Mouse (Mus musculus): Measurements from ENCODE around the gene Polr2c.
"Not testable (repeated sequence)": the region's sequence is repeated elsewhere in the genome, so short reads cannot be mapped to it uniquely, and the experiment has no call there.

The Polr2c gene

GRCm38 (mm10) chr8:94857346-94858173, at the start of gene Polr2c:
TSS of gene Polr2c (plus strand) at chr8:94857450.
- in situ Hi-C loops (cut with MboI; ENCODE audit: unreplicated experiment in 2 of 2): no loop called here

- in situ Hi-C loops (cut with MboI; ENCODE audit: unreplicated experiment in 2 of 2): loop anchor here (10.0 to 25.0 kb wide), 2 partner anchors 483 to 495 kb away; partner anchors contain the start of gene Slc12a3 (in 1 of the 2)
Observed at GRCm38 (mm10) chr8:94807506-94807905, 49.7 kb upstream of the Polr2c start.

- in situ Hi-C loops (cut with MboI; ENCODE audit: unreplicated experiment in 2 of 2): loop anchor here (10.0 to 25.0 kb wide), 2 partner anchors 484 to 496 kb away; partner anchors contain the start of gene Slc12a3 (in 1 of the 2)
Observed at GRCm38 (mm10) chr8:94808372-94808771, 48.9 kb upstream of the Polr2c start.

- in situ Hi-C loops (cut with MboI; ENCODE audit: unreplicated experiment in 2 of 2): loop anchor here (5.0 to 25.0 kb wide), 4 partner anchors 103 to 498 kb away; no protein-coding TSS in a partner anchor
Observed at GRCm38 (mm10) chr8:94810153-94810552, 47.1 kb upstream of the Polr2c start, which contains the start of gene Ccl17. TSS of gene Ccl17 (plus strand) at chr8:94810453.

GRCm38 (mm10) chr8:94810855-94811254, 46.4 kb upstream of the Polr2c start:
- in situ Hi-C loops (cut with MboI; ENCODE audit: unreplicated experiment in 2 of 2): loop anchor here (5.0 to 25.0 kb wide), 4 partner anchors 104 to 499 kb away; no protein-coding TSS in a partner anchor

GRCm38 (mm10) chr8:94811654-94812053, 45.6 kb upstream of the Polr2c start:
- in situ Hi-C loops (cut with MboI; ENCODE audit: unreplicated experiment in 2 of 2): loop anchor here (5.0 to 25.0 kb wide), 4 partner anchors 104 to 499 kb away; no protein-coding TSS in a partner anchor

DNA sequence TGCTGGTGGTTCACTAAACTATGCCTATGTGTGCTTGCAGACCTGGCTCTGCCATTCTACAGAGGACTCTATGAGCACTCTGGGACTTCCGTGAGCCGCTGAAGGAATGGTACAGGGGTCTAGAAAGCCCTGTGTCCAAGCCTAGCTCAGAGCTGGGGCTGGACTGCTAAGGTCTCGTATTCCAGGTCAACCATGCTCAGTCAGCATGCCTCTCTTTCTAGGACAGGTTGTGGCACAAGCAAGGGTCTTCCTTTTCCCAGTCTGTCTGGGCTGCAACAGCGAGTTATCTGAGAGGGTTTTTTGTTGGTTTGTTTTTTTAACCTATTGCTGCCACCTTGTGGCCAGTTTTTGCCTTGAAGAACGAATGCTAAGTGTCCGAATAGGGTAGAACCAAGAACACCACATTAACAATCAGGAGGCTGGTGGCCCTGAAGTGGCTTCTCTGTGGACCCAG, 44.6 kb upstream of the Polr2c start:
- in situ Hi-C loops (cut with MboI; ENCODE audit: unreplicated experiment in 2 of 2): loop anchor here (5.0 to 25.0 kb wide), 4 partner anchors 105 to 500 kb away; no protein-coding TSS in a partner anchor

DNA sequence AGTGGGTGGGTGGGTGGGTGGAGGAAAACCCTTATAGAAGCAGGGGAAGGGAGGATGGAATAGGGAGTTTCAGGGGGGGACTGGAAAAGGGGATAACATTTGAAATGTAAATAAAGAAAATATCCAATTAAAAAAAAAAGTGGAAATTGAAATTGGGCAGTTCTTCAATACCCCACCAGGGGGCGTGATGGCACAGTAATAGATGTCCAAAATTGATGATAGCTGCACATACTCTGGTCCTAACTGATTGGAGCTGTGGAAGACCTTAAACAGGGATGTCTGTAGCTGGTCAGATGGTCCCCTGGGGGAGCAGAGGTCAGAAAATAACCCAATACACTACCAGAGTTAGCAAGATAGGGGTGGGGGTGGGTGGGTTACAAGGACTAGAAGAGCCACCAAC, 42.7 kb upstream of the Polr2c start:
- in situ Hi-C loops (cut with MboI; ENCODE audit: unreplicated experiment in 2 of 2): loop anchor here (5.0 to 25.0 kb wide), 4 partner anchors 107 to 502 kb away; no protein-coding TSS in a partner anchor

DNA sequence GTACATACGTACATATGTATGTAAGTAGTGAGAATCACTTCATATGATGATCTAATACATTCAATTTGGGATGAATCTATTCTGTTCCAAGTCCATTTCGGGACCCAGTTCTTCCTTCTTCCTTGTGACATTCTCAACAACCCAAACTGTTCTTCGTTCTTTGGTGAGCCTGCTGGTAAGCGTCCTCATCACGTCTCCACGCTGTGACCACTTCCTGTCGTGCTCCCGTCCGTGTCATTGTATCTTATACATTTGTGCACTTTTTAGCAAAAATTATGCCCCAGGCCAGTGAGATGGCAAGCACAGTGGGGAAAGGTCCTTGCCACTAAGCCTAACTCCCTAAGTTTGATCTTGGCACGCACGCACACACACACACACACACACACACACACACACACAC, 39.3 kb upstream of the Polr2c start:
- in situ Hi-C loops (cut with MboI; ENCODE audit: unreplicated experiment in 2 of 2): loop anchor here (5.0 to 25.0 kb wide), 5 partner anchors 89 to 506 kb away; no protein-coding TSS in a partner anchor

GRCm38 (mm10) chr8:94819671-94820179, 37.5 kb upstream of the Polr2c start:
- in situ Hi-C loops (cut with MboI; ENCODE audit: unreplicated experiment in 2 of 2): loop anchor here (5.0 to 25.0 kb wide), 5 partner anchors 88 to 507 kb away; no protein-coding TSS in a partner anchor

DNA sequence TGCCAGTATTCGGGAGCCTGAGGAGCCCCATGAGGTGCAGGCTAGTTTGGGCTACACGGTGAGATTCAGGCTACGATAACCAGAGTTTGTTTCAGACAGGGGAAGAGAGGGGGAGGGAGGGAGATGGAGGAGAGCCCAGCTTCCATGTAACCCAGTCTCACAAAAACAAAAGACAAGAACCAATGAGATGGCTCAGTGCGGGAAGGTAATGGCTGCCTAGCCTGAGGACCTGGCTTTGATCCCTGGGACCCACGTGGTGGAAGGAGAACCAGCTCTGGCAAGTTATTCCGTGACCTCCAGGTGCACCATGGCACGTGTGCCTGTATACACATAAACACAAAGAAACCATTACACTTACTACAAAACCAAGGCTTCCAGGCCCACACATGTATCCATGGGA, 36.7 kb upstream of the Polr2c start:
- in situ Hi-C loops (cut with MboI; ENCODE audit: unreplicated experiment in 2 of 2): loop anchor here in 1 of 2 experiments (5.0 to 25.0 kb wide), 2 partner anchors 87 to 508 kb away; no protein-coding TSS in a partner anchor

- in situ Hi-C loops (cut with MboI; ENCODE audit: unreplicated experiment in 2 of 2): loop anchor here in 1 of 2 experiments (5.0 to 25.0 kb wide), 2 partner anchors 86 to 509 kb away; no protein-coding TSS in a partner anchor
Observed at GRCm38 (mm10) chr8:94821381-94821780, 35.9 kb upstream of the Polr2c start.

DNA sequence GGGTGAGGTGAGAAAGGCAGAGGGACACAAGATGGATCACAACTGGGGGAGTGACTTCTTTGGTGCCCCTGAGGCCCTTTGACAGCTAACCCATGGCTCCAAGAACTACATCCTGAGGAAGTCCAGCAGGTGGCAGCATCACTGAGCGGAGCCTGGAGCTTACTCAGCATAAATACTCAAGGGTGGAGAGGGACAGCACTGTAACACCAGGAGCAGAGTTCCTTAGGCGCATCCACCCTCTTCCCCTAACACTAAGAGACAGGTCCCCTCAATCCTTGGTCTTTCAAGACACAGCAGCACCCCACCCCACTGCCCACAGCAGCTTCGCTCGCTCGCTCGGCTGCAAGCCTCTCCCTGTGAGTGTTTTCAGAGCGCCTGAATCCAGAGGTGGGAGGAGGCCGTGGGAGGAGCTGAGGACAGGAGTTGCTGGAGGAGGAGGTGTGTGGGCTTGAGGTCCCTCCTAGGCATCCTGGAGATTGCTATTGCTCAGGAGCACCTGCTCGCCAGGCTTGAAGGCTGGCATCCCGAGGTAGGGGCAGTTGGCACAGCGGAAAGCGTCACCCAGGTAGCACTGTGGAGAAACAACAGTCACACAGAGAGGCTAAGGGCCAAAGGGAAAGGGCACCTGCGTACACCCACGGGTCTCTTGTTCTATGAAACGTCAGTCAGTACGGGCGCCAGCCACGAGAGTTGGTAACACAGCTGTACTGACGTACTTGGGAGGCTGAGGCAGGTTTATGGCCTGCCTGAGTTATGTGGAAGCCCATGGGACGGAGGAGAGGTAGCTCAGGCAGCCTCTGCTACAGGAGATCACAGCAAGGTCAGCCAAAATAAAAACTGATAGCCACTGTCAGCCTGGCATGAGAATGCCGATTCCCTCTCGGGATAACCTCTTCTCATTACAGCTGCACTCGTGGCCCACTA, 34.4 kb upstream of the Polr2c start:
- in situ Hi-C loops (cut with MboI; ENCODE audit: unreplicated experiment in 2 of 2): loop anchor here in 1 of 2 experiments (5.0 to 25.0 kb wide), 2 partner anchors 84 to 511 kb away; no protein-coding TSS in a partner anchor

DNA sequence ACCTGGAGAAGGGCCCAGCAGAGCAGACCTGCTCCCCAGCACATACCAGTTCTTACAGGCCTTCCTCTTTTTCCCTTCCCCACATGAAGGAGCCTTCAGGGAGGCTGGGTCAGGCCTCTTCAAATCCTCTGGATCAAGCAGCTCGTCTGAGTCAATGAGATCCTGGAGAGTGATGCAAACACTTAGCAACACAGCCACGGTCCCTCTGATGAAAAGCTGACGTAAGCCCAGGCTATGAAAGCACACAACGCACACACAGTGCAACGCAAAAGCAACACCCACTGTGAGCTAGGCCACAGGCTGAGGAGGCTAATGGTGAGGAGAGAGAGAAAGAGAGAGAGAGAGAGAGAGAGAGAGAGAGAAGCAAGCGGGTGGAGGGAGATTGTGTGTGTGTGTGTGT, 32.1 kb upstream of the Polr2c start:
- in situ Hi-C loops (cut with MboI; ENCODE audit: unreplicated experiment in 2 of 2): no loop called here

DNA sequence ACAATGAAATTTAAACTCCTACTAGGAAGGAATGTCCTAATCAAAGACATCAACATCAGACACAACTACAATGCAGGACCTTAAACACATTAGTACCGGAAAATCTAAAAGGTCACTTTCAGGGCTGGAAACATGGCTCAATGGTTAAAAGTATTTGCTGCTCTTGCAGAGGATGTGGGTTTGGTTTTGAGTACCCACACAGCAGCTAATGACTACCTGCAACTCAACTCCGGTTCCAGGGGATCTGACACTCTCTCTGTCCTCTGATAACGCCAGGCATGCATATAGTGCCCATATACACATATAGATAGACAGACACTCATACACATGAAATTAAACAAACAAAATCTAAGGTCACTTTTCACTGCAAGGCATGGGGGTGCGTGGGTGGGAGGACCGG, 31.0 kb upstream of the Polr2c start:
- in situ Hi-C loops (cut with MboI; ENCODE audit: unreplicated experiment in 2 of 2): no loop called here

DNA sequence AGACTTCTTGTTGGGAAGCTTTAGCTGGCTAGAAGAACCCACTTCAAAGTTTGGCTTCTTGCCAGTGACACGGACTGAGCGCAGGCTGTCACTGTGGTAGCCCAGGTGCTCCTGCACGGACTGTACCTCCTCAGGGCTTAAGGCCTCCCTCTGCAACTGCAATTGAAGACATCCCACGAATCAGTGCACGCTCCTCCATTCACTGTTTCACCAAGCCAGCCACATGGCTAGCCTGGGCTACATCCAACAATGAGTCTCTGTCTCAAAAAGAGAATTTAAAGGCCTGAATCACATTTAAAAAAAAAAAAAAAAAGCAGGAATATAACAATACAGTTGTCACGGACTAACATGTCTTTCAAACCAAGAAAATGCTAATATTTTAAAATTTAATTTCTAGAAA, 29.0 kb upstream of the Polr2c start:
- in situ Hi-C loops (cut with MboI; ENCODE audit: unreplicated experiment in 2 of 2): no loop called here

GRCm38 (mm10) chr8:94833901-94834405, 23.3 kb upstream of the Polr2c start:
- in situ Hi-C loops (cut with MboI; ENCODE audit: unreplicated experiment in 2 of 2): not testable (repeated sequence)

DNA sequence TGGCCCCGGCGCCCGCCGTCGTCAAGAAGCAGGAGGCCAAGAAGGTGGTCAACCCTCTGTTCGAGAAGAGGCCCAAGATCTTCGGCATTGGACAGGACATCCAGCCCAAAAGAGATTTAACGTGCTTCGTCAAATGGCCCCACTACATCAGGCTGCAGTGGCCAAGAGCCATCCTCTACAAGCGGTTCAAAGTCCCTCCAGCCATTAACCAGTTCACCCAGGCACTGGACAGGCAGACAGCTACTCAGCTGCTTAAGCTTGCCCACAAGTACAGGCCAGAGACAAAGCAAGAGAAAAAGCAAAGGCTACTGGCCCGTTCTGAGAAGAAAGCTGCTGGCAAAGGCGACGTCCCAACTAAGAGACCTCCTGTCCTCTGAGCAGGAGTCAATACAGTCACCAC, 21.5 kb upstream of the Polr2c start:
- in situ Hi-C loops (cut with MboI; ENCODE audit: unreplicated experiment in 2 of 2): not testable (repeated sequence)

GRCm38 (mm10) chr8:94836456-94837240, 20.6 kb upstream of the Polr2c start:
- in situ Hi-C loops (cut with MboI; ENCODE audit: unreplicated experiment in 2 of 2): no loop called here

All from v-Abl transformed pro-B cells (cell line).